Mouse (Mus musculus) adrenal gland, postnatal 36 days (tissue): ENCODE results near the gene Mstn. TPM values are rescaled to one million over a fixed set of nuclear protein-coding genes. Genes with fewer than 3 reads are reported as not detected.

Experiments used
- DNase-seq, 2 experiments: peaks; one replicate each; pipeline ENCODE4 v3.0.0; 2021; ENCODE audit warnings: mixed read lengths in 1 of 2
- long read RNA-seq, 2 experiments: library from polyadenylated mRNA; stranded (forward); transcript quantifications; one replicate each; pipeline ENCODE4 v2.0.0; 2021; ENCODE audit warnings: borderline sequencing depth in 2 of 2
- total RNA-seq, 2 experiments: library from RNA; stranded (reverse); gene quantifications; 2 replicates each; pipeline ENCODE4 v1.2.3; 2021

Gene Mstn
- not detected for total RNA-seq
- long read RNA-seq, experiment 1 = 0 reads
- long read RNA-seq, experiment 2 = 0 reads

DNA sequence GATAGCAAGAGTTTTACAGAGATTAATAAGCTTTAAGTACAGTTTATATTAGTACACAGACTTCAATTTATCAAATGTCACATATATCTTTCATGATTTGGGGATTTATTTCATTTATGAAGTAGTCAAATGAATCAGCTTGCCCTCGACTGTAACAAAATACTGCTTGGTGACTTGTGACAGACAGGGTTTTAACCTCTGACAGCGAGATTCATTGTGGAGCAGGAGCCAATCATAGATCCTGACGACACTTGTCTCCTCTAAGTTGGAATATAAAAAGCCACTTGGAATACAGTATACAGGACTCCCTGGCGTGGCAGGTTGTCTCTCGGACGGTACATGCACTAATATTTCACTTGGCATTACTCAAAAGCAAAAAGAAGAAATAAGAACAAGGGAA is at the start of gene Mstn:
Gene Mstn, plus strand, starts transcription at position 301 of the 400 bp plus-strand sequence.
- DNase-seq = no peak

DNA sequence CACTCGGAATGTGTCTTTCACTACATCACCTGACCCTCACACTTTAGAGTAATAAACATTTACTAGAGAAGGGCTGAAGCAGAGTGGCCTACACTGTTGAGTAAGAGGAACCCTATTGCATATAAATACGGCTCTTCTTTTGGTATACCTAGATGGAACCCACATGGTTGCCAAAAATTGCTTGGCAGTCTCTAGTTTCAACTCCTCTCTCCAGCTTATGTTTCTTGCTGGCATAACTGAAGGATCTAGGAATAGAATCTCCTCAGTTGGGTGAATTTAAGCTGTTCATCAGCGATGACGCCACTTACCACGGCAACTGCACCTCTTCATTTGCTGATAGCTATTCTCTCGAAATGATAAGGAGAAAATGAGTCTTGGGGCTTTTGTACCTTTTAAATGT is 46.7 kb upstream of the Mstn start:
- no peak for DNase-seq

DNA sequence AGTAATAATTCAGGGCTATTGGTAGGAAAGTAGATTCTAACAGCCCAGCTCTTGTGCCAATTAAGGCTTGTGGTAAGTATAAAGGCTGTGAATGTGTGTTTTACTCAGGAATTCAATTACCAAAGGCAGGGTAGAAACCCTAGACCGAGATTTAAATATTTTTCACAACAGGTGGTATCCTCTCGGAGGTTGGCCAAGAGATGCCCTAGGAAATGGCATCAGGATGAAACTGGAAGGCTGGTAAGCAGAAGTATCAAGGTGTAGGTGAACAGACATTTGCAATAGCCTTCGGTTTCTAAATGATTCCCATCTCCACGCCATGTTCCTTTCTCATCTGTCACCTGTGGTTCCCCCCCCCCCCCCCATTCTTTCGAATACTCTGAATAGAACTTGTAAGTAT is 45.8 kb upstream of the Mstn start:
- DNase-seq = no peak

DNA sequence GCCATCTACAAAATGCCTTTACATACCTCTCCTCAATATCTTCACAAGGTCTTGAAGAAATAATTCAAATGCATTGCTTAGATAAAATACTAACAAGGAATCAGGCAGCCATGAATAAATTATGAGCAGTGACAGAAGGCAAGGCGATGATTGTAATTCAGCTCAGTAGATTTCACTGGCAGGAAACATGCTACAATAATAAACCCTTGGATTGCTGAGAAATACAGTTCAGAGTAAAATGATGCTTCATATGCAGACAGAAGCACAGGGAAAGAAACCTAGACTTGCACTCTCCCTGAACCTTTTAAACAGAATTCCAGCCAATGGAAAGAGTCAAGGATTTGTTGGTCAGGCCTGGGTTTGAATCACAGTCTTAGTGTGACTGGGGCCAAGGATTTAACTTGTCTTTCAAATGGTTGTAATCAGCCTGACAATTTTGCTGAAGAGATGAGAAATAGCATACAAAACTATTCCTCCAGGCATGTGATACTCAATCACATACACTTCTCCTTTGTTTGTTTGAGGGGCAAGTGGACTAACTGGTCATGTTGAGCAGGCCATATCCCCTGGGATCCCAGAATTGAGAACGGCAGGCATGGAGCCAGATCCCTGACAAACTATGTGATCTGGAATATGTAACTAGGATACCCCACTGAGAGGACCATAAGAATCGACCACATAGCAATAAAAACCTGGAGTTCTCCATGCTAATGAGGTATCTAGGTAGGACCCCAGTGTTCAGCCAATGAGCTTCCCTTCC is 42.5 kb upstream of the Mstn start:
- no peak for DNase-seq

DNA sequence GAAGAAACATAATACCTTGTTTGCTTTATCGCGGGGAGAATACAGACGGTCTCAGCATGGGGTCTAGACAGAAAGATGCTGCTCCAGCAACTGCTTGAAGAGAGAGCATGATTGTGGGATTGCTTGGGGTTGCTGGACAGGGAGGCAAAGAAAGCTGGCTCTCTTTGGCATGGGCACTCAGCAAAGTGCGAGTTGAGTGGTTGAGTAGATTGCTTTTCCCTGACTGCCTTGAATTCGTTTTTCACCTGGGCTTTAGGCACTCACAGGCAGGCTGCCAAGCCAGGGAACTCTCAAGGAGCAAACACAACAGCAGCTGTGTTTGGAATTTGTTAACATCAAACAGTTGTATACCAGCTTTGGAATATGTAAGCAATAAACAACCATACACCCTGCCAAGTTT is 41.4 kb upstream of the Mstn start, which contains the start of gene 1700019D03Rik:
Gene 1700019D03Rik, minus strand, starts transcription at position 101 of the 400 bp plus-strand sequence.
- no peak for DNase-seq

DNA sequence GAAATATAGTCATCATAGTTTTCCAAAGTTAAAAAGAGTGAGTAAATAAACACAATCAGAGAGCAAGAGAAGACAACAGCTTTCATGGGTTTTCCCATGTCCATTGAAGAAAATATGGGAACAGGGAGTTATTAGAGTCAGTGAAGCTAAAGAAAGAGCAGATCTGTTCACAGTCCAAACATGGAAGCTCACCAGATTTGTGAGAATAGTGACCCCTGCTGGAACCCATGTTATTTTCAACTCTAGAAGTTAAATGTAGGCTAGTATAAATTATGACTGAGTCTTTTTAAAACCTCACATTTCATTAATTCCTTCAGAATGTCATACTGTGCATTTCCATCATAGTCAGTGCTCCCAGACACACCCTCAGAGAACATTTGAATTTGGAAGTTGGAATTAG is 28.9 kb upstream of the Mstn start:
- DNase-seq = no peak

DNA sequence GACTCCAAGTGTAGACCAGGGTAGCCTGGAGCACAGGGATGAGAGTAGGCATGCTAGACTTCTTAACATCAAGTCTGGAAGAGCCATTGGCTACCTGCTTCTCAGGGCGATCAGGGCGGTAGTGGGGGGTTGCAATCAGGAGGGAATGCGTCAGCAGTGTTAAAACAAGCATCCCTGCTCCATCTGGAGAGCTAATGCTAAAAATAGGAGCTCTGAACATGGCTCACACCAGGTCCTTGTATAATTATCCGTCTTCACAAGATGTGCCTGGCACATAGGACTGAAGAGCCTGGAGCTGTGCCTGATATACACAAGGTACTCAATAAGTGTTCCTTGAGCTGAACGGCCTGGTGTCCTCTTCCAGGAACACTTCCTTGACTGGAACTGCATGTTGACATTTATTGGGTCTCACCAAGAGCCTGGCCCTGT is 24.0 kb upstream of the Mstn start:
- no peak for DNase-seq

DNA sequence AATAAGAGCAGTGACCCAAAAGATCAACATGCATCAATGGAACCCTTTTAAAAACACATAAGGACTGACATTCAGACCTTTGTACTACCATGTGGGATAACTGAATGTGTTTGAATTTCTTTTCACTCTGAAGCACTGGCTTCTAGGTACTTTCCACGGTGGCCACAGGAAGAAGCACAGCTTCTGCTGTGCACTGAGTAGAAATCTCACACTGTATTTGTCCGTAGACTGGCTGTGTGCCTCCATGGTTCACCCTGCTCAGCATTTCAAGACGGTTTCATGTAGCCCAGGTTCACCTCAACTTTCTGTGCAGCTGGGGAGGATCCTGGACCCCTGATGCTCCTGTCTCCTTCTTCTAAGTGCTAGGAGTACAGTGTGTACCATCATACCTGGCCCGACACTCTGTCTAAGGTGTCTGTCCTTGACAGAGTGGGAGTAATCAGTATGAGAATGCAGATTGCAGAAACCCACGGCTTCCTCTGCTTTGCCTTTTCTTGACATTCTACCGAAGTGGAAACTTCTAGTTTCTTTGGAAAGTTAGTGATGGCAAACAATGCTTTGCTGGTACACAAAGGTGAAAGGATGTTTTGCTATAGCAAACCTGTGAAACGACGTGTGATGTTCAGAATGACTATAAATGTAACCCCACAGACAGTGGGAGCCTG is 11.5 kb upstream of the Mstn start:
- no peak for DNase-seq

DNA sequence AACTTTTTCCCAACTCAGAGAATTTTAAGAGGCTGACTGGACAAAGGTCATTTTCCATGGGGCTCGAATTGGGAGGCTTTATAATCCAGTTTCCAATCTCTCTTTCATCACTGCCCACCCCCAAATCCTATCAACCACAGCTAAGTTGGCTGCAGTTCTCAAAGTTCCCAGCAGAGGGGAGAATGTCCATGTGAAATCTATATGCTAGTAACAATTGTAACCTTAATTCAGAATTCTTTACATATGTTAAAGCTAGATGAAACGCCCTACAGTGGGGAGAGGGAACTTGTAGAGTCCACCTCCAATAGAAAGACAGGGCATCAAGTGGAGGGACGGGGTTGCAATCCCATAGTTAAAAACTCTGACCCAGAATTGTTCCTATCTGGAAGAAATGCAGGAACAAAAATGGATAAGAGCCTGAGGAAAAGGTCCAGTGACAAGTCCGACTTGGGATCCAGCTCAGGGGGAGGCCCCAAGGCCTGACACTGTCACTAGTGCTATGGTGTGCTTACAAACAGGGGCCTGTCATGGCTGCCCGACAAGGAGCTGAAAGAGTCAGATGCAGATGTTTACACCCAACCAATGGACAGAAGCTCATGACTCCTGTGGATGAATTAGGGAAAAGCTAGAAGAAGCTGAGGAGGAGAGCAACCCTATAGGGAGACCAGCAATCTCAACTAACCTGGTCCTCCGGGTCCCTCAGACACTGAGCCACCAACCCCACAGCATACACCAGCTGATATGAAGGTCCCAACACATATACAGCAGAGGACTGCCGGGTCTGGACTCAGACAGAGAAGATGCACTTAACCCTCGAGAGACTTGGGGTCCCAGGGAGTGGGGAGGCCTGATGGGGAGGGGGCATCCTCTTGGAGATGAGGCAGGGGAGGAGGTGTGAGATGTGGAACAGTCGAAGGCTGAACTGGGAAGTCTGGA is 8.1 kb upstream of the Mstn start:
- DNase-seq = peak; percentile 57 to 70

DNA sequence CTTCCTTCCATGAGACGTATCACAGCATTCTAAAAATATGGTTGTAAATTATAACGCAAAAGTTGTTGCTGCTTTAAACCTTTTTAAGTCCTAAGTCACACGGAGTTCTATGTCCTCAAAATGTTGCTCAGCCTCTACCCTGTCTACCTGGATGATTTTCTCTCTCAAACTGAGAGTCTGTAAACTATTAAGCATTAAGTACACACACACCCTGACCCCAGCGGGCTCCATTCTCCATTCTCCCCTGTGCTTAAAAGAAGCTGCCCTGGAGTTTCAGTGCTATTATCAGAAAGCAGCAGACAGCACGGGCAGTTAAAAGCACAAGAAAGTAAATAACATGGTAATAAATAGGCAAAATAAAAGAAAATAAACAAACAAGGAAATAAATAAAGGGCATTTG is 2.3 kb upstream of the Mstn start:
- DNase-seq = no peak

DNA sequence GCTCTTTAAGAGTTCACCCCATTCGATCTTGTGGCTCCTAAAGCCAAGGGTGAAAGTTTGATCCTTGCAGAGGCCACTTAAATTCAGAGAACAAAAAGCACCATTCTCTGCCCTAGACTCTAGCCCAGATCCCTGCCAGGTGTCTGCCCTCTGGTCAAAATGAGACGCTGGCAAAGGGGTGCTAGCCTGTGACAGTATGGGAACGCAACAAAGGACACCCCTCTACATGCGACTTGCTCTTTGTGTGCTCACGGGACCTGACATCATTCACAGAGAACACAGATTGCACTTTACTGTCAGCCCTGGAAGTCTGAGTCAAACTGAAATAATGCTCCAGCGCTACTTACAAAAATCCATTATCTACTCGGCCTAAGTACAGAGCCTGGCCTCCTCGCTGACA is 941 bp upstream of the Mstn start:
- no peak for DNase-seq

DNA sequence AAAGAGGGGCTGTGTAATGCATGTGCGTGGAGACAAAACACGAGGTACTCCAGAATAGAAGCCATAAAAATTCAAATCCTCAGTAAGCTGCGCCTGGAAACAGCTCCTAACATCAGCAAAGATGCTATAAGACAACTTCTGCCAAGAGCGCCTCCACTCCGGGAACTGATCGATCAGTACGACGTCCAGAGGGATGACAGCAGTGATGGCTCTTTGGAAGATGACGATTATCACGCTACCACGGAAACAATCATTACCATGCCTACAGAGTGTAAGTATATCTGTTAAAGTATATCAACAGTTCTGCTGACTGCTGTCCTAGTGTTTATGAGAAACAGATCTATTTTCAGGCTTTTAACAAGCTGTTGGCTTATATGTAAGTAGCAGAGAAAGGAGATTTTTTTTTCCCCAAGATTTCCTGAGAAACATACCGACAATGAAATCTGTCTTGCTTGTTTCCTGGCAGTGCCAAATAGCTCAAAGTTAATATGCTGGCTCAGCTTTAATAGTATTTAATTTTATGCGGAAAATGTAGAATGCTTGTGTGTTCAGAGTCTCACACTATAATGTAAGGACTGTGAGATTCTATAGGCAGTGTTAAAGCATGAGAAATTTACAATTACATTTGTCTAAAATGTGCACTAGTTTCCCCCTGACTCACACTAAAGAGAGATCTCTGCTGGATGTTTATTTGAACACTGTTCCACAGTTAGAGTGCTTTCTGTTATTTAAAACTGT is 600 bp downstream of the Mstn start:
- no peak for DNase-seq

DNA sequence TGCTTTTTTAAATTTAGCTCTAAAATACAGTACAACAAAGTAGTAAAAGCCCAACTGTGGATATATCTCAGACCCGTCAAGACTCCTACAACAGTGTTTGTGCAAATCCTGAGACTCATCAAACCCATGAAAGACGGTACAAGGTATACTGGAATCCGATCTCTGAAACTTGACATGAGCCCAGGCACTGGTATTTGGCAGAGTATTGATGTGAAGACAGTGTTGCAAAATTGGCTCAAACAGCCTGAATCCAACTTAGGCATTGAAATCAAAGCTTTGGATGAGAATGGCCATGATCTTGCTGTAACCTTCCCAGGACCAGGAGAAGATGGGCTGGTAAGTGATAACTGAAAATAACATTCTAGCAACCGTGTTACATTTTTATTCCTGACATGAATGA is 2.5 kb downstream of the Mstn start:
- no peak for DNase-seq

DNA sequence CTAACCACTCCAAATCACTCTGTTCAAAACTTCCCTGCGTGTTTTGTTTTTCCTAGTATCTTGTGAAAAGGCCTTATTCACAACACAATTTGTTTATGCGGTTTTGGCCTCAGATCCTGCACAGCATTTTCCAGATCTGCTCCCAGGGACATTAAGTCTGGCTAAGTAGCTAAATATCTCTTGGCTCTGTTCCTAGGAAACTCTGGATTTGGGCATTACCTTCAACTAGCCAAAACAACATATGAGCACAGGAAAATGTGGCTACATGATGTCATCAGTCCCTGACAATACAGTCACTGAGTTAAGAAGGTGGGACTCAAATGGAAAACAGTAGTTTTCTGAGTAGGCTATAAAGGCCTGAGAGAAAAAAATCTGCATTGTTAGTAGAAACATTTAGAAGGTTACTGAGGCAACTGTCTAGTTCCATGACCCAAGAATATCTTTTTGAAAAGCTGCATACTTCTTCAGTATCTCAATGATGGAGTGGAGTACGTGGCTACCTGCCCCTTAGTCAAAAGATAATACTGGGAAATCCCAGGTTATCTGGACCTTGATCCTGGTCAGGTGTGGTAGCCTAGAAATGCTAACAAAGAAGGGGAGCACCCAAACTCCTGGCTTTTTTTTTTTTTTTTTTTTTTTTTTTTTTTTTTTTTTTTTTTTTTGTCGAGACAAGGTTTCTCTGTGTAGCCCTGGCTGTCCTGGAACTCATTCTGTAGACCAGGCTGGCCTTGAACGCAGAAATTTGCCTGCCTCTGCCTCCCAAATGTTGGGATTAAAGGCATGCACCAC is 8.5 kb downstream of the Mstn start:
- DNase-seq = no peak

DNA sequence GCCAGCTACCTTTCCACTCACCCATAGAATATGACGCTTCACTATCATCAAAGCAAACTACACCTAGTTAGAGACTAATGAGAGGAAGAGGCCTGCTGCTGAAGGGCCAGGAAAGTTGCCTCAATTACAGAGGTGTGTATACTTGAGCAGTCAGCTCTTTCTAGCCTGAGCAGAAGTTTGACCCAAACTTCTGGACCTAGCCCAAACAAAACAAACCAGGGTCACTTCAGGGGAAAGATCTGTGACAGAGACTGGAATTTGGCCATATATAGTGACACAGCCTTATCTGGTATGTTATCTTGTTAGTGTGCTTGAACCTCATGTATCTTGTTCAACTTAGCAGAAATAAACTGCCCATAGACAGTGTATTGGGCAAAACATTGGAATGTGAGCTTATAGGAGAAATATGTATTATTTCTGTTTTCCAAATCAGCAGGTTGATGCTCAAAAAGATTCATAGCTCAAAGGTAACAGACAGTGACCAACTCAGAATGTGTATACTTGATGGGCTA is 9.3 kb downstream of the Mstn start:
- DNase-seq = peak; percentile 22 to 23

DNA sequence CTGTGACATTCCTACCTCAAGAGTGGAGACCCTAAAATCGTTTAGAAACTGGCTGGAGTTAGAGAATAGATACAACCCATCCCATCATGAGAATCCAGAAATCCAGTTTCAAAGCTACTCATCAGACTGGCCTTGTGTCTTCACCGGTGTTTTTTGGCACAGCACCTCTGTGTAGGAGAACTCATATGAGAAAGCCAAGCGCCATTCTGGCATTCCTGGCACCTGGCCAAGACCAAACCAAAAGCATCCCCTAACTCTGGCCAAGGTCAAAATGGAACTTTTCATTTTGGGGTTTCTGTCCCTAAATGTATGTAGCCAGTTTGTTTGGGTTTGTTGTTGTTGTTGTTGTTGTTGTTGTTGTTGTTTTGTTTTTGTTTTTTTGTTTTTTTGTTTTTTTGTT is 15.2 kb downstream of the Mstn start:
- no peak for DNase-seq

DNA sequence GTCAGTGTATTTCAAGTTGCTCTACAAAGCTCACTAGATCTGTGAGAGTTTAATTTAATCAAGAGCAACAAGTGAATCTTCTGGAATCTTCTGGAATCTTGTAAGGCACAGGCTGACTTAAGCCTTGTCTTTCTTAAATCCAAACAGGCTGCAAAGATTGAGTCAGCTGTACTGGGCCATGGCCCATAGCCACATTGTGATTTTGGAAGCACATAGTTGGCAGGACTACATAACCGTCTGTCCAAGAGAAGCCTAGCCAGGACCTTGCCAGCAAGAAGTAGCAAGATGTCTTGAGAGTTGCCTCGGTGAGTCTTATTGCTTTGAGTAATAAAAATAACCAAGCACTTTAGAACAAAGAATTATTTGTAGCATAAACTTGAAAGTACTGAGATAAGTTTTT is 18.4 kb downstream of the Mstn start:
- peak; percentile 10 to 12 for DNase-seq

DNA sequence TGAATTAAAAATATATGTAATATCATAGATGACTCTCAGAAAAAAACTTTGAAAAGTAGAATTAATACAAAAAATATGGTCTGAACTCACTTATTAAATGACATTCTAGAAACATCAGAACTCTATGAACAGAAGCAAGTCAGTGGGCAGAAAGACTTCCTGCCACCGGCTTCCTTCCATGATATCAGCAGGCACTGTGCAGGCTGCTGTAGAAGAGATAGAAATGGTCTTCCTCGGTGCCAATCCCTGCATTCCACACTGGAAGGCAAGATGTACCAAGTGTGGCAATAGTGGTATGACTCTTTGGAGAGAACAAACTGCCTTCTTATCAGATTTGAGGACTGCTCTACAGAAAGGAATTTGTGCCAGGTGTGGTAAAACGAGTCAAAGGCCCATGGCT is 19.2 kb downstream of the Mstn start:
- no peak for DNase-seq

DNA sequence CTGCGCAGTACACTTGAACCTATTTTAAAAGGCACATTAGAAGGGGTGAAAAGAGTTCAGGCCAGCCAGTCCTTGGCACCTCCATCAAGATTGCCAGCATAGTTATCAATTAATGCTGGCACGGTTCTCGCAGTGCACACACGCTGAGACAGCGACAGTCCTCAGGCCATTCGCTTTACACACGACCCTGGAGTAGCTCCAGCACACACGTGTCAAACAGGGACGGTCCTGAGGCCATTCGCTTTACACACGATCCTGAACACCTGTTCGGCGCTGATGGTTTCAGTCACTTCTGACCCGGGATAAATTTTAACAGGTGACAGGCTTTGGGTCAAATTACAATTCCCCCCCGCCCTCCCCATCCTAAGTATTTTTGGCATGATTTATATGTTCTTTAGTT is 23.8 kb downstream of the Mstn start:
- DNase-seq = no peak

DNA sequence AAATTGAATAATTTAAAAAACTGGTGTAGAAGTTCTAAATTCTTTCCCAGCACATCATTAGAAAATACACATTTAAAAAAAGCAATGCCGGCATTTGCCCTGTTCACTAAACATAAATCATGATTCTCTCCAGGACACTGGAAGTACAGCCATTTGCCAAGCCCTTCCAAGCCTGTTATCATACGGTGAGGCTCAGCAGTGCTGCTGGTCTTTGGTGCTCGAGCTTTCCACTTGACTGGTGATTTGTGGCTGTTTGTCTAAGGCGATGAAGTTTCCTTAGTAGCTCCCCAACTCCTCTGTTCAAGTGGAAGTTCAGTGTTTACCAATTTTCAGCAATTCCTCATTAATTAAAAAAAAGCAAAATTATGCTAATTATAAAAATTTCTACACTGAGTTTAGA is 24.6 kb downstream of the Mstn start:
- no peak for DNase-seq

DNA sequence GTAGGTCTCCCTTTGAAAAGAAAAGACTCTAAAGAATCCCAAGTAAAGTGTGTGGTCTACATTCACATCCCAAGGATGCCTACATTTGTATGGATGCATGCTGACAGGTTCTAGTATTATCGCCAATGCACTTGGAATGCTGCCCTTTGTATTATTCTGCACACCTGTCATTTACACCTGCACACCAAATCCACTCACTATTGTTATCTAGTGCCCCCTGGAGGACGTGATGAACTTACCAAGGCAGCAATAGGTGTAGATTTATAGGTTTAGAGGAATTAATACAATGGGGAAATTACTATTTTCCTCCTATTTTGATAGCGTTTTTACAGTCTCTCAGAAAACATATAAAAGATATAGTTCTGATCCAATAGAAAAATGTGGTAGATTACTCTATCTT is 31.7 kb downstream of the Mstn start:
- no peak for DNase-seq
